Mouse (Mus musculus) right cerebral cortex, adult 18-20 months (tissue): ENCODE measurements around the gene Pramef8.
"Not testable (repeated sequence)": the region's sequence is repeated elsewhere in the genome, so short reads cannot be mapped to it uniquely, and the experiment has no call there.

Experiments used
- DNase-seq: peaks from one replicate; pipeline ENCODE4 v3.0.0; 2022; ENCODE audit warnings: mixed read lengths

The Pramef8 gene

DNA sequence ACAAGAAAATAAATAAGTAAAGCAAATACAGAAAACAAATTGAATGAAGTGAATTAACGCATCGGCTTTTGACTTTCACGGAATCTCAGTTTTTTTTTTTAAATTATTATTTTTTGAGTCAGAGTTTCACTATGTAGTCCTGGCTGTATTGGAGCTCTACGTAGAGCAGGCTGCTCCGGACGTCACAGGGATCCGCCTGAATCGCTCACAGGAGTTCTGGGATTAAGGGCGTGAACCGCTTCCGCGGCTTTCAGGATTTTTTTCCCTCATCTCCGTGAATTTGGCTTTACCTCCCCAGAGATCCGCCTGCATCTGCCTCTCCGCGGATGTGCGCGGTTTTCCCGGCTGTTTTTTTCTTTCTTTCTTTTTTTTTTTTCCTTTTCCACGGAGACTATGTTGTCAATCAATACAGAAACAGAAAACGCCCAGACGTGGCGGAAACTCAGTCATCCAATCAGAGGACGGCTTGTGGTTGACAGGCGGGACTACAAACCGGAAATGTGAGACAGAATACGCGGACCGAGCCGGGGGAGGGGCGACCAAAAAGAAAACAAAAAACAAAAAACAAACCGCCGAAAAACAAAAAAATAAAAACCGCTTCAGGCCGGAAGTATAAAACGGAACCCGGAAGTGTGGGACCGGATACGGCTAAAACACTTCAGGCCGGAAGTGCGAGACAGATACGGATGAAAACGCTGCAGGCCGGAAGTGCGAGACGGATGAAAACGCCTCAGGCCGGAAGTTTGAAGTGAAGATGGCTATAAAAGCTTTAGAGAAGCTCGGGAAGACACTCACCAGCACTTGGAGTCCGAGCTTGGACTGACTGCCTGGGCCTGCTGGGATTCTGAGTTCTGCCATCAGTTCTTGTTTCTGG lies at the start of gene Pramef8:
Pramef8 (plus strand) TSS at position 208 of the 874 bp plus-strand sequence.
- peak; percentile 92 for DNase-seq

DNA sequence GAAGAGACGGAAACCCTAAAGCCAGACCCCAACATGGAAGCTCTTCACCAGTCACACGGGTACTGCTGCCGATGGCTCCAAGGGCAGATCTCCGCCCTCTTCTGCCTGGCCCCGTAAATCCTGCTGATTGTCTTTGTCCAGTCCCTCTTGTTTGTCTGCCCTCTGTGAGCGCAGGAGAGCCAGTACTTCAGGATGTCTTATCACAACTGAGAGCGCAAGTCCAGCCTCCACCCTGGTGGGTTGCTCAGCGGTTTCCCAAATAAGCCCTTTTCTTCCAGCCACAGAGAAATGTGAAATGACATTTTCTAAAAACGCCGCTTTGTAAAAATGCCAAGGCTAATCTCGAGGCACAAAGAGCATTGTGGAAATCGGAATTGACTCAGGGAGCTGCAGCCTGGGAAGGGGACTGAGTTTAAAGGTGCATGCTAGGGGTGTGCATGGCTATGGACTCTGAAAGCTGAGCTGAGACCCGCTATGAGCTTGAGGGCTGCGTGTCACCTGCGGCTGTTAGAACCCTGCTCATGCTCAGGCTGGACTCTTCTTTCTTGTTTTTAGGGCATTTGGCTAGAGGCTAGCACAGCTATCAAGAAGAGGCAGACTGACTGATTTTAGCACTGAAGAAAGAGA lies 45.7 kb upstream of the Pramef8 start:
- DNase-seq: no peak

DNA sequence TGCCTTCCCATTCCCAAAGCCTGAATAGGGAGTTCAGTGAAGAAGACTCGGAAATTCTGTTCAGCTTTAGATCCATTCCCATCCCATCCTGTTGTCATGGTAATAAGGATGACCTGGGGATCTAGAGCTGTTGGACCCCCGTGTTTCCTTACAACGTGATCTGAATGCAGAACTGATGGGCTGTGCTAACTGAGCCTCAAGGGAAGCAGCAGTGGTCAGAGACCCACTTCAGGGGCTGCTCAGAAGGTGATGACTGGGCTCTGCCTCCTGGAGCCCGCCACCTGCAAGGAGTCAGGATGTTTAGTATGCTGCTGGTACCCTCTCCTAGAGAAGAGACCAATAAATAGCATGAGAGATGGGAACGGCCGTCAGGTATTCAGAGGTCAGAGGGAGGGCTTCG lies 32.7 kb upstream of the Pramef8 start:
- DNase-seq: no peak

DNA sequence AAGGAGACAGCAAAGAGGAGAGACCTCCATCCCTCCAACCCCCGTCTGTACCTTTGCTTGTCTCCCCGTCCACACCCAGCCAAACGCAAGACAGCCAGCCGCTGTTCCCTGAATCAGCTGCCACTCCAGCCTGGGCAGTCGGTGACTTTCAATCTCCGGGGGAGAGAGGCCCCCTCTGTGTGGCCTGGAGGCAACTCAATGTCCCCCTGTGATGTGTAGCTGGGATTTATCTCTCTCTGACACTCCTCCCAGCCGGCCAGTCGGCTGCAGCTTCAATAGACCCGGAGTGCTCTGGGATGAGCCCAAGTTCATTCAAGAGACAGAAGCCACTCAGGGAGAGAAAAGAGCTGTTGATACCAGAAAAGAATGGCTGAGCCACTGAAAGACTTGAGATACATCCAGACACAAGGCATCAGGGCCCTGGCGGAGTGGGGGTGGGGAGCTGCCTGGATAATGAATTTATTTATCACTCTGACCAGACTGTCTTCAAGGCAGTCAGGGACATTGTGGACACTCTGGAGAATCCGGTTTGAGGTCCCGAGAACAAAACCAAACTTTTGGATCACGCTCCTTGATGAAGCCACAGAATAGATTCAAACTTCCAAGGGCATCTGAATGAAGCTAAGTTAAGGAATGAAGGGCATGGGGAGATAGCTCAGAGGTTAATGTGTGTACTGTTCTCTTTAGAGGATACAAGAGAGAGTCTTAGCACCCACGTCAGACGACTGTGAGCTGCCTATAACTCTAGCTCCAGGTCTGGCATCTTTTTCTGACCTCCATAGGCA lies 32.1 kb upstream of the Pramef8 start:
- DNase-seq: no peak

- DNase-seq: no peak
Measured at GRCm38 (mm10) chr4:143380716-143381004, 31.6 kb upstream of the Pramef8 start.

- no peak for DNase-seq
Measured at GRCm38 (mm10) chr4:143382163-143382562, 30.1 kb upstream of the Pramef8 start.

- DNase-seq: no peak
Measured at GRCm38 (mm10) chr4:143383646-143384045, 28.6 kb upstream of the Pramef8 start.

GRCm38 (mm10) chr4:143388955-143389702 lies 23.1 kb upstream of the Pramef8 start:
- DNase-seq: no peak

DNA sequence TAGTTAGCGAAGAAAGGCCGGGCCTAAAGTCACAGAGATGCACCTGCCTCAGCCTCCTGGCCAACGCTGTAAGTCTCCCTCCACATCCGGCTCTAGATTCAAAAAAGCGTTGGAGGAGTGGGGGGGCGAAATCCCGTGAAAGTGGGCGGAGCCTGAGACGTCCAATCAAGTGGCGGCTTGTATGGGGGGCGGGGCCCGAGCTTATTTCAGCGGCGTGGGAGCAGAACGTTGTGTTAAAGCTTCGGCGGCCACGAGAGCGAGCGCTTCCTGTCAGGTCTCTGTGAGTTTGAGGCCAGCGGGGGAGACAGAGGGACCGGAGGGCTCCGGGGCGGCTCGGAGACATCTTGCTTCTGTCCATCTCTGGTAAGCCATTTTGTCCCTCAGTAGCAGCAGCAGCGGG lies 18.0 kb upstream of the Pramef8 start, which contains the start of gene Pramel1:
Pramel1 (plus strand) TSS at position 248 of the 400 bp plus-strand sequence.
- no peak for DNase-seq

DNA sequence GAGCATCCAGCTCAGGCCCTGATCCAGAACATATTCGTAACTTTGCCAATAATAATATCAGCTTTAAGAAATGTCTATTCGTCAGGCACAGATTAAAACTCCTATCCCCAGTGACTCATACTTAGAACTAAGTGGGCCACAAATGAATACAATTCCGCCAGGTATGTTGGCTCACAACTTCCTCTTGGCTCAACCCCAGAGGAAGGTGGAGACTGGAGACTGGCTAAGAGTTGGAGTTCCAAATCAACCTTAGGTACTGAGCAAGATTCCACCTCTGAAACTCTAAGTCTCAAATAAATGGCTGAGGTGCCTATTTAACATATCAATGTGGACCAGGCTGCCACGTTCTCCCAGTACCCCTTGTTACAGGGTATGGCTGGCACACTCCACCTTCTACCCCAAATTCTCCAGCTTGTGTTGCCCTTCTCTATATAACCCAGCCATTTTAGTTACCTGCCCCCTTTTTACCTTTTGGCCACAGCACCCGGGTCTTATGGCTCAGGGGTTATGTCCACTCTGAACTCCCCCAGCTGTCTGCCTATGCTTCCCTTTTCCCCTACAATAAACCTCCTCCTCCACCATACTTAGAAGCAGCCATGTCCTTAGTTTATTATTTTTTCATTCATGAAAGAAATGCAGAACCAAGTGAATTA lies 534 bp upstream of the Pramef8 start:
- no peak for DNase-seq

DNA sequence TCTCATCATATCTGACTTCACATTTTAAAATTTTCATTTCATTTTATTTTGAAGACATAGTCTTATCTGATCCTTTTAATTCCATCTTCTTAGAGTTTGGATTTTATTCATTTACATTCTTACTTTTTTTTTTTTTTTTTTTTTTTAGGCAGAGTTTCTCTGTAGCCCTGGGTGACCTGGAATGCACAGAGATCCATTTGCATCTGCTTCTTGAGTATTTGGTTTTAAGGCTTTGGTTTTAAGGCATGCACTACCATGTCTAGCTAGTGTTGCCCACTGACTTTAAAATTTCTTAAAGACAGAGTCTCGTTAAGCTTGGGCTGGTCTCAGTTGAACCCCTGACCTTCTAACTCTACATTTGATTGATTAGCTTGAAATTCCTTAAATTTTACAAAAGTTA lies 1.4 kb downstream of the Pramef8 start:
- DNase-seq: no peak

GRCm38 (mm10) chr4:143414121-143414520 lies 1.9 kb downstream of the Pramef8 start:
- no peak for DNase-seq

DNA sequence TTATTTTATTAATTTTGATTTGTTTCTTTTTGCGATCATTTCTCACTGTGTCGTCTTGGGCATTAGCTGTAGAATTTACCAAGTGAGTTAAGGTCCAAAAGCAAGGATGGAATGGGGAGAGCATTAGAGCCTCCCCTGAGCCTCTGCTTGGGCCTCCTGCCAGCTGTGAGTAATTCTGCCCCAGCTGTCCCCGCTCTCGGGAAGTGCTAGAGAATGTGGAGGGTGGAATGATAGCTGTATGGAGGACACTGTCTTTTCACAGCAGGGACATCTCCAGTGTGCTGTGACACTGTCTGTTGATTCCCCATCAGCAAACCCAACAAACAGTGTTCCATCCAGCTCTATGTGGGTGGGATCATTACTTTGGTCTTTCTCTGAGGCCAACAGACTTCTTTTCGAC lies 14.5 kb downstream of the Pramef8 start:
- DNase-seq: not testable (repeated sequence)

DNA sequence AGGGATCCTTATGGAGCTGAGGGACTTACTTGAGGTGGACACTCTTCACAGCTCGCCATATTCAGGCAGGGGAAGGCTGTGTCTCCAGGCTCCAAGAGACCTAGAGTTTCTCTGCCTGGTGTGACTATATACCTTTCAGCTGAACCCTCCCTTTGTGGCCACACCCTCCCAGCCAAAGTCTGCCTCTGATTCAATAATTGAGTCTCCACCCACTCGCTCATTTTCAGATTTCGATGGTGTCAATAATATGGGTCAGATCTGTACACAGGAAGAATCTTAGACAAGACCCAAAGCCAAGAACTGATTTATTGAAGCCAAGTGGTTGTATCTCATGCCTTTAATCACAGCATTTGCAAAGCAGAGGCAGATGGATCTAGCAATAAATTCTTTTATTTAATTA lies 38.0 kb downstream of the Pramef8 start, which contains the start of gene Oog4:
Oog4 (minus strand) TSS at position 101 of the 400 bp plus-strand sequence.
- no peak for DNase-seq
